Mouse (Mus musculus) liver, embryonic 15.5 days (tissue): Measurements from ENCODE around the gene Fam168b. TPM values are rescaled to one million over a fixed set of nuclear protein-coding genes. Genes with fewer than 3 reads are reported as not detected.

Experiments used
- ATAC-seq: fragments of 200-750 bp; cut with Nextera tagmentation; 2 replicates; pipeline ENCODE4 v1.8.0; 2017; ENCODE audit warnings: moderate number of reproducible peaks, mild to moderate bottlenecking, moderate library complexity; ENCODE audit not compliant: insufficient read depth
- H3K27ac ChIP-seq: fragments of 300-500 bp; sonication (generic); replicated peaks from 2 replicates; pipeline ENCODE4 v1.5.1; 2015; ENCODE audit warnings: mild to moderate bottlenecking, inconsistent platforms
- H3K27me3 ChIP-seq: fragments of 300-500 bp; sonication (generic); 2 replicates; pipeline ENCODE4 v1.6.1; 2015; ENCODE audit warnings: mild to moderate bottlenecking, inconsistent platforms
- H3K36me3 ChIP-seq: fragments of 300-500 bp; sonication (generic); replicated peaks from 2 replicates; pipeline ENCODE4 v1.6.1; 2015; ENCODE audit warnings: moderate library complexity, mild to moderate bottlenecking, inconsistent platforms
- H3K4me1 ChIP-seq: fragments of 300-500 bp; sonication (generic); replicated peaks from 2 replicates; pipeline ENCODE4 v1.6.1; 2015; ENCODE audit warnings: inconsistent platforms
- H3K4me2 ChIP-seq: fragments of 300-500 bp; sonication (generic); 2 replicates; pipeline ENCODE4 v1.6.1; 2015; ENCODE audit warnings: moderate library complexity, mild to moderate bottlenecking, inconsistent platforms
- H3K4me3 ChIP-seq: fragments of 300-500 bp; sonication (generic); replicated peaks from 2 replicates; pipeline ENCODE4 v1.5.1; 2015; ENCODE audit warnings: mild to moderate bottlenecking, inconsistent platforms
- H3K9ac ChIP-seq: fragments of 300-500 bp; sonication (generic); 2 replicates; pipeline ENCODE4 v1.6.1; 2015; ENCODE audit warnings: moderate library complexity, mild to moderate bottlenecking, inconsistent platforms
- H3K9me3 ChIP-seq: fragments of 300-500 bp; sonication (generic); replicated peaks from 2 replicates; pipeline ENCODE4 v1.6.1; 2016; ENCODE audit warnings: inconsistent platforms
- WGBS: fragments of 180-500 bp; shearing (Covaris S2); methylation state at CpG from one replicate; pipeline ENCODE4 v1.1.7; 2015; ENCODE audit warnings: mixed read lengths; ENCODE audit not compliant: insufficient replicate concordance; 5-methylcytosine and 5-hydroxymethylcytosine counted together
- polyA plus RNA-seq: library from polyadenylated mRNA; unstranded; fragments of >200 nt; fragmentation: Nextera tagmentation; extraction: Ambion mirVana; gene quantifications from 2 replicates; pipeline ENCODE4 v1.2.1, GENCODE M21; 2015

Gene Fam168b
- polyA plus RNA-seq, 1 experiment from 2014 or later: 15.1 TPM

DNA sequence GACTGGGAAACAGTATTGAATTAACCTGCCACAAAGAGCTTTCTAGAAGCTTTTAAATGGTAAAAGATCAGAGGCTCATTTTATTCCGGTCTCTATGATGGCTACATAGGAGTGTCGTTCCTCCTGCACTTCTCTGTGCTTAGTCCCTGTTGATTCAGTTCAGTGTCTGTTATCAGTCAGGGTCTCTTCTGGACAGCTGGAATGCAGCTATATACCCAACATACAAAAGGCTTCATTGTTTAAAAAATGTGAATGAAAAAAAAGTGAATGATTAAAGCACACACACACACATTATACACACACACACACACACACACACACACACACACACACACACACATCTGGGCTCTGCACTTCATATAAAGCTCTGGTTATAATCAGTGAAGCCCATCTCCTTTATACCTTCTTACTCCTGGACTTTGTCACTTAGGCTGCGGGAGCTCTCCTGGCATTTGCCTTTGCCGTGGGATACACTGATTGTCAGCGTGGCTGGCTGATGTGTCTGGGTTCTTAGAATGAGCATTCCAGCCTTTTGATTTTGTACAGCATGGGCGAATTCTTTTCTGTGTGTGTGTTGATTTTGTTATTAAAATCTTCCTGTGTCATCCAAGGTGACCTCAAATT is 59.2 kb downstream of the Fam168b start:
- H3K27me3 ChIP-seq: no peaks in the 10 kb centered on the region
- 63% methylated on average over 6 of the region's 6 CpGs for WGBS
- ATAC-seq: no peak
- no peaks in the 10 kb centered on the region for H3K9me3 ChIP-seq
- no peak overlapping the region for H3K27ac ChIP-seq
- H3K9ac ChIP-seq: no peak overlapping the region
- H3K36me3 ChIP-seq: no peaks in the 10 kb centered on the region
- no peaks in the 10 kb centered on the region for H3K4me1 ChIP-seq
- no peak overlapping the region for H3K4me3 ChIP-seq
- no peak overlapping the region for H3K4me2 ChIP-seq

- Histone ChIP-seq H3K4me1 (no peaks in the 10 kb centered on the region), H3K27ac (no peak overlapping the region), H3K9me3 (no peaks in the 10 kb centered on the region), H3K4me3 (no peak overlapping the region), H3K4me2 (no peak overlapping the region), H3K36me3 (no peaks in the 10 kb centered on the region), H3K9ac (no peak overlapping the region), H3K27me3 (no peaks in the 10 kb centered on the region)
- 80% methylated on average over 3 of the region's 3 CpGs for WGBS
- no peak for ATAC-seq
Observed at GRCm38 (mm10) chr1:34775870-34776269, 67.0 kb downstream of the Fam168b start.

DNA sequence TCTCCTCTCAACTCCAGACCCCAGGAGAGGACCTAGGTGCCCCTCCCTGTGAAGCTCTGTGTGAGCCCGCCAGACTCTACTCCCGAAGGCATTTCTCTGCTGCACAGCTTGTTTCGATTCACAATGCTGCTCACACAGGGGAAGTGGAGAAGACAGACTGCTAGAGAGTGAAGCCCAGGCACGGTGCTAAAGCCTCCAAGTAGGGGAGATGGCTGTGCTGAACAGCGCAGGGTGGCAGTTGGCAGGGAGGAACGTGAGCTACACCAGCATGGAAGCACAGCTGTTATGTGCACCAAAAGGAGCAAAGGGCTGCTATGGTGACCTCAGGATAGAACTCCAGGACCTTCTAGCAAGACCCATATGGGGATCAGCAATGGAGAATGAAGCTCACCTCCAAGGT is 74.0 kb downstream of the Fam168b start:
- 52% methylated on average over 6 of the region's 6 CpGs for WGBS
- Histone ChIP-seq H3K27ac (no peak overlapping the region), H3K4me2 (no peak overlapping the region), H3K4me3 (no peak overlapping the region), H3K4me1 (no peaks in the 10 kb centered on the region), H3K27me3 (no peaks in the 10 kb centered on the region), H3K9ac (no peak overlapping the region), H3K36me3 (no peaks in the 10 kb centered on the region), H3K9me3 (no peaks in the 10 kb centered on the region)
- no peak for ATAC-seq

- 40% methylated on average over 4 of the region's 4 CpGs for WGBS
- no peak overlapping the region for H3K4me3 ChIP-seq
- no peak overlapping the region for H3K9ac ChIP-seq
- H3K27me3 ChIP-seq: no peaks in the 10 kb centered on the region
- H3K4me2 ChIP-seq: no peak overlapping the region
- no peaks in the 10 kb centered on the region for H3K9me3 ChIP-seq
- H3K36me3 ChIP-seq: no peaks in the 10 kb centered on the region
- ATAC-seq: no peak
- no peaks in the 10 kb centered on the region for H3K4me1 ChIP-seq
- H3K27ac ChIP-seq: no peak overlapping the region
Observed at GRCm38 (mm10) chr1:34767851-34768250, 75.0 kb downstream of the Fam168b start.

DNA sequence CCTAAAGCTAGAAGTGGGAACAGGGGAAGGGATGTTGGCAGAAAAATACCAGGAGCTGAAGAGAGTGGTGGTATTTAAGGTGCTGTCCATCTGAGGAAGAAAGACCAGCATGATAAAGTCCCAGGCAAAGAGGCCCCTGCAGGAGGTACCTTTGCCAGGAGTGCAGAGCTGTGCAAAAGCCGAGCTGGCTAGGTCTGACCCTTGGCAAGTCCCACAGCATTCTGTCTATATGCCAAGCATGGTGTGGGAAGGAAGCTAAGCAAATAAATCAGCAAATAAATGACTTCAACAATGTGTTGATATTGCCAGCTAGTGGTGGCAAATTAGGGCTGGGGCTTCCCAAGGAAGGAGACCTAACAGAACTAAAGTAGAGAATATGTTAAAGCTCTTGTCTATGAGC is 76.0 kb downstream of the Fam168b start:
- Histone ChIP-seq H3K4me1 (no peaks in the 10 kb centered on the region), H3K4me2 (no peak overlapping the region), H3K36me3 (no peaks in the 10 kb centered on the region), H3K9me3 (no peaks in the 10 kb centered on the region), H3K4me3 (no peak overlapping the region), H3K27ac (no peak overlapping the region), H3K9ac (no peak overlapping the region), H3K27me3 (no peaks in the 10 kb centered on the region)
- 23% methylated on average over 1 of the region's 1 CpGs for WGBS
- ATAC-seq: no peak

Other genes starting within 250 kb of the Fam168b start
- 9.1 and 10.3 TPM in 2 replicates for gene Plekhb2, start 6.9 kb upstream of the Fam168b start, polyA plus RNA-seq